Mouse (Mus musculus) MEL-GATA-1-ER (cell line): ENCODE results near the gene Araf.
"Not testable (repeated sequence)": the region's sequence is repeated elsewhere in the genome, so short reads cannot be mapped to it uniquely, and the experiment has no call there.

Source experiments
- DNase-seq: peaks from one replicate; pipeline ENCODE4 v3.0.0-alpha.2; 2012; ENCODE audit warnings: low read depth; ENCODE audit errors: extremely low read depth

Gene Araf

GRCm38 (mm10) chrX:20797681-20798080 is at the start of gene Araf:
Gene Araf, plus strand, starts transcription at chrX:20797814.
- DNase-seq: no peak

GRCm38 (mm10) chrX:20748829-20749228 is 48.8 kb upstream of the Araf start:
- no peak for DNase-seq

- no peak for DNase-seq
These were observed 36.4 kb upstream of the Araf start for GRCm38 (mm10) chrX:20761201-20761600.

DNA sequence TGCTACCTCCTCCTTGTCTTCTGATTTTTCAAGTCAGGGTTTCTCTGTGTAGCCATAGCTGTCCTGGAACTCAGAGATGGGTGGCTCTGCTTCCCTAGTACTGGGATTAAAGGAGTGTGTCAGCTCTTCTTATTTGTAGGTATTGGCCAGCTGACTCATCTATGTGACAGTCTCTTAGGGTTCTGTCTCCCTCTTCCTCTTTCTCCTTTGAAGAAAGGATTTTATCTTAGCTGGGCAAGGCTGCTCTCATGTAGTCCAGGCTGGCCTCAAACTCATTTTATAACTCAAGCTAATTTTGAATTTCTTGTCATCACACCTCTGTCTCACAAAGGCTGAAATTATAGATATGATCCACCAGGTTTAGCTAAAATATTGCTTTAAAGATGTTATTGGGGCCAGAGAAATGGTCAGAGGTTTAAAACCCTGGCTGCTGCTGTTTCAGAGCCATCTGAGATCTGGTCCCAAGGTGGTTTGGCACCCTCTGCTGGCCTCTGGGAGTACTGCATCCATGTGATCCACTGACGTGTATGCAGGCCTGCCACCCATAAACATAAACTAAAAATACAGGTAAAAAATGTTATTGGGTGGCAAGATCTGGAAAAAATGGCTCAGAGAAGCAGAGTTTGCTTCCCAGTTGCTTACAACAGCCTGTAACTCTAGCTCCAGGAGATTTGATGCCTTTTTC is 26.8 kb upstream of the Araf start:
- DNase-seq: peak; percentile 66

GRCm38 (mm10) chrX:20771666-20772065 is 25.9 kb upstream of the Araf start:
- peak; percentile 44 for DNase-seq

- no peak for DNase-seq
These were observed 22.2 kb upstream of the Araf start for GRCm38 (mm10) chrX:20775271-20776016.

DNA sequence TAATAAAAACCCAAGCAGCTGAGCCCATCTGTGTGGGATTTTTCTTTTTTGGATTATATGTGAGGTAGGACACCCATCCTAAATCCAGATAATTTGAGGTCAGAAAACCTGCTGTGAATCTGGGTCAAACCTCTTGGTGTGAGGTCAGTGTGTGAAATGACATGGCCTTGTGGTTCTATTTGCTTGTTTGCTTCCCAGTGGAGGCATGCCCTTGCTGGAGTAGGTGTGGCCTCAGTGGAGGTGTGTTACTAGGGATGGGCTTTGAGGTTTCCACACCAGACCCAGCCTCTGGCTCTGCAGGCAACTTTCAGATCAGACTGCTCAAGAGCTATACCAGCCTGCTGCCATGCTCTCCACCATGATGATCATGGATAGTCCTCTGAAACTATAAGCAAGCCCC is 20.0 kb upstream of the Araf start:
- DNase-seq: no peak

DNA sequence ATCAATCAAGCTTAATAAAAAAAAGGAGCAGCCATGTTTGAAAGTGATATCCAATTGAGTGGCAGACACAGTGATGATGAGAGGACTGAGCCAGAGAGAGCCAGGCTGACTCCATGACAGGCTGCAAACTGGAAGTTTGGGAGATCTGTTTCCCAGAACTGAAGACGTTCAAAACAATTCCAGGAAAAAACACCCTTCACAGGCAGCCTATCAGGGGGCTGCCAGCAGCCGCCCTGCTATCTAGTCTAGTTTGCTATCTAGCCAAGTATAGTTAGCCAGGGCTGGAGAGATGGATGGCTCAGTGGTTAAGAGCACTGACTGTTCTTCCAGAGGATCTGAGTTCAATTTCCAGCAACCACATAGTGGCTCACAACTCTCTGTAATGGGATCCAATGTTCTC is 10.3 kb upstream of the Araf start:
- peak; percentile 24 for DNase-seq

DNA sequence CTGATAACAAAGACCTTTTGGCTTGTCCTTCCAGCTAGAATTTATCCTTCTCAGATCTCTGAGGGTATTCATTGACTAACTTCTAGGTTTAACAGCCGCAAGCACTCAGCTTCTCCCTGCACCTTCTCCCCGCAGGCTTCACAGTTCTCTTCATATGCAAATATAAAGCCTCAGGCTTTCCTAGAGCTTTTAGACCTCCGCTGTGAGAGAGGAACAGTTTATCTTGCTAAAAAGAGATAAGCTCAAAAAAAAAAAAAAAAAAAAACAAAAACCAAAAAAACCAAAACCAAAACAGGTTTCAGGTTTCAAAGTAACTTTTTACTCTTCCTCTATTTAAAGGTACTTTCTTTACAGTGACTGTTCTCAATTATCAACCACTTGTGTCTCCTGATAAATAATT is 5.2 kb upstream of the Araf start:
- no peak for DNase-seq

DNA sequence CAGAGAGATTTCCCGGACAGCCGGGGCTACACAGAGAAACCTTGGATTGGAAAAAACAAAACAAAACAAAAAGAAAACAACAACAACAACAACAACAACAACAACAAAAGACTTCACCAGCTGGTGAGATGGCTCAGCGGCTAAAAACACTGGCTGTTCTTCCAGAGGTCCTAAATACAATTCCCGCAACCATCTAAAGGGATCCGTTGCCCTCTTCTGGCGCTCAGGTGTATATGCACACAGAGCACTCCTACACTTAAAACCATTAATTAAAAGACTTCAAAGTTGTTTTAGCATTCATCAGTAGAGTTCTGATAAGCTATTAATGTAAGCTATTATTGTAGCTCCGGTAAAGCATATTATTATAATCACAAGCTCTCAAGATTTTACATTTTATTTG is 4.4 kb upstream of the Araf start:
- DNase-seq: peak; percentile 35

DNA sequence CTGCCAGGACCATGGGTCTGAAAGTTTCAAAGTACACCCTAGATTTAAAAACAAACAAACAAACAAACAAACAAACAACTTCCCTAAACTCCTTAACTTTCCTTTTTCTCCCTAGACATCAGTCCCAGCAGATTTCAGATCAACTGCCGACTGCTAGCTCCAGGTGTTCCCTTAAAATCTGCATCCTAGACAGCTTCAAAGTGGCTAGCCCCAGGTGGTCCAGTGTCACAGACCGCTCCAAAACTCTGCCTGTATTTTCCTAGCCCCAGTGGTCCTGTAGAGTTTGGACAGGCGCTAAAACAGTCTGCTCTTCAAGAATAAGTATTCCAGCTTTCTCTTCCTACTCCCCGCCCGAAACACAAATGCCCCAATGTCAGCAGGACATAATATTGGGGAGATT is 3.4 kb upstream of the Araf start:
- DNase-seq: no peak

DNA sequence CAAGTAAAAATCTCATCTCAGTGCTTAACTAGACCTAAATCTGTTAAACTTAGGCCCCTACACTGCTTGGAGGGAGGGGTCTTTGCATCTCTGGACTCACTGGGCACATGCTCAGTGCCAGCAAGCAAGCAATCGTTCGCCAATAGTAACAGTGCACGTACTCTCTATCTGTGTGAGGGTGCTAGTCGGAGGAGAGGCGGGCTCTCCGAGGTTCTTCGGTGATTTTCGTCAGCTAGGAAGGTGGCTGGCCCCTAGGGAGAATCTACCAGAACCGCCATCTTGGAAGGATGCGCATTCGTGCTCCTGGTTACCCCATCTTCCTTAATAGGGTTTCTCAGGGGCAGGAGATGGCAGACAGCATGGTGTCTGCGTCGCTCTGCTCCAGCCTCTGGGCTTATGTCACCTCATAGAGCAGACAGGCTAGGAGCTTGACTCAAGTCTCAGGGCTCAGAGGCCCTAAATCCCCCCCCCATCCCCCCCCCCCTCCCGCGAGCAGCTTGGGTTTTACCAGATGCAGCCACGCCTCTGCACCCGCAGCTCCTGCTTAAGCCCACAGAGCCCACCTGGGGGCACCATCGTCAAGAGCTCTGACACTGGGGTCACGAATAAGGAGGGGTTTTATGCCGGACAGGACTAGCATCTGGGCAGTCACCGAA is 655 bp downstream of the Araf start:
- peak; percentile 92 for DNase-seq

- DNase-seq: no peak
These were observed 1.2 kb downstream of the Araf start for GRCm38 (mm10) chrX:20798797-20799147.

GRCm38 (mm10) chrX:20801456-20801855 is 3.8 kb downstream of the Araf start:
- DNase-seq: no peak

DNA sequence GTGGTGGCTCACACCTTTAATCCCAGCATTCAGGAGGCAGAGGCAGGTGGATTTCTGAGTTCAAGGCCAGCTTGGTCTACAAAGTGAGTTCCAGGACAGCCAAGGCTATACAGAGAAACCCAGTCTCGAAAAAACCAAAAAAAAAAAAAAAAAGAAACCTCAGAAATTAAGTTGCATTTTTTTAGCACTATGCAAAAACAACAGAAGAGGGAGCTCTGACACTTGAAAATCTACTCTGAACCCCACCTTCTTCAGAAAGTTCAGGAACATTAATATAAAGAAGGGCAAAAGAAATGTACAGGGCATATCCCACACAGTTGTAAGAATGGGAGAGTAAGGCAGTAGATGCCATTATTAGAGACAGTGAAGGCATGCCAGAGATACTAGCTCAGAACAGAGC is 6.7 kb downstream of the Araf start:
- not testable (repeated sequence) for DNase-seq

GRCm38 (mm10) chrX:20806295-20806694 is 8.7 kb downstream of the Araf start:
- no peak for DNase-seq

DNA sequence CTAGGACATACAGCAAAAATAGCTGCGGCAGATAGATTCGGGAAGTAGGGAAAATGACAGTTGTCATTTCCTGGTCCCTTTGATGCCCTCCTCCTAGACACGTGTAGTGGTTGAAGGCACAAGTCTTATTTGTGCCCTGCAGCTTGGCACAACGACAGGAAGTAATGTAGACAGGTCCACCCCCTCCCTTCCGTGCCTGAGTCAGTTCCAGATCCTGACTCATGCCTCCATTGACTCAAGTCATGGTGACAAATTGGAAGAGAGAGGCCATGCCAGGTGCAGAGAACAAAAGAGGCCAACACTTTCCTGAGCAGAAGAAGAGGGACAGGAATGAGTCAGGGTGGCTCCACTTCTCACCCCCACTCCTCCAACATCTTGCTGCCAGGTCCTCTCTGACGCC is 19.4 kb downstream of the Araf start:
- DNase-seq: no peak

GRCm38 (mm10) chrX:20819204-20819628 is 21.6 kb downstream of the Araf start:
- DNase-seq: peak; percentile 68

DNA sequence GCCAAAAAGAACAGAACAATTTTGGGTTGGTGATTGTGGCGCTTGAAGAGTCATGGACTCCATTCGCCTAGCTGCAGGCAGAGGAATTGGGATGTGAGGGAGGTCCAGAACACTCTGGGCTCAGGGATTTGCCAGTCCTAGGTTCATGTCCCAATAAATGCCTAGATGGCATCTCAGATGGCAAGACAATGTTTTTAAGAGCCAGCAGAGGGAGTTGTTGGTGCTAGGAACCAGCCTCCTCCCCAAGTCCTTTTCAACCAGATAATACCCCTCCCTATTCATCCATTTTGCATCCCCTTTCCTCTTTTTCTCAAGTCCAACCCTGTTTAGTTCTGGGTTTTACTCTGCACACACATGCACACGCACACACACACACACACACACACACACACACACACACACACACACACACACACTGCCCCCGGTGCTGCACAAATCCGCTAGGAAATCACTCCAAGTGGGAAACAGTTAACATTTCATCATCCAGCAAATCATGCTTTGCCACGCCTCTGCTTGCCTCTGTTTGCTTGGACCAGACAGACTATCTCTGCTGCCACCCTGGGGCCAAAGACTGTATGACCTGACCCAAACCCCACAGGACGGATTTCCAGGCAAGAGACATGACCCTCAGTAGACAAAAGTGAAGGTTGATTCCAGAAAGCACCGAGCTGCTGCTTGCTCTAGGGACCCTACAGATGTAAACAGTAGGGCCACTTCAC is 22.3 kb downstream of the Araf start:
- no peak for DNase-seq

DNA sequence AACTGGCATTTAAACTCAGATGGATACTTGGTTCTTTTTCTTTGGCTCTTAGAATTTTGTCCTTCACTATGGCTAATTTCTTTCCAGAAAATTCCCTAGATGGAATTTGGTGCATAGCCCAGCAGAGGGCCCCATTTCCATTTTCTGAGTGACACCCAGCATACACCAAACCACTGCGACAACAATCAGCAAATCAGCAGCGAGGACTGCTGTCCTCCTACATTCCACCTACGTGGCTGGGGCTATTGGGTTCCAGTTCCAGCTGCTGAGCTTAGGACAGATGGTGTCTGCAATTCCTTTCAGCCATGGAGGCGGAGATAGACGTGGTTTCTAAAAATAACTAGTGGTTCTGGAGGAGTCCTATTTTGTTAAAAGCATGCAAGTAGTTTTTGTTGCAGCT is 31.3 kb downstream of the Araf start:
- DNase-seq: no peak

DNA sequence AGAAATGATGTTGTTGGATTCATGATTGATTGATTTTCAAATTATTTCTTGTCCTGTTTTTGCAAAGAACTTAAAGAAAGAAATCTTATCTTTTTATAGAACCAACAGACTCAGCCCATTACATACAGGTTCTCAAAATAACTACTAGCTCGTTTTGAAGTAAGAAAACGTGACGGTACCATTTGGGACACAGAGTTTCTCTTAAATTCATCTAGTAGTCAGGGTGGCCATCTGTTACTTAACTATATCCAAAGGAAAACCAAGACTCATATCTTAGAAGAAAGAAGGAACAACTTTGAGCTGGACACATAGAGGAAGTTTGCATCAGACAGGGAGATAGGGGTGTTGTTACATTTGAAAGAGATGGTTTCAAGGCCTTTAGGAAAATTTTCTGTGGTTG is 49.6 kb downstream of the Araf start:
- DNase-seq: peak; percentile 37

- no peak for DNase-seq
These were observed 50.2 kb downstream of the Araf start for GRCm38 (mm10) chrX:20847816-20848215.
